Mouse (Mus musculus): Measurements from ENCODE around the gene Gpr34. TPM values are rescaled to one million over a fixed set of nuclear protein-coding genes. Genes with fewer than 3 reads are reported as not detected.

The Gpr34 gene
- 1.8 and 2.3 TPM in 2 replicates for polyA plus RNA-seq (2014; fragmentation: Nextera tagmentation; extraction: Ambion mirVana)

- Histone ChIP-seq H3K4me3 (ENCODE audit: low read depth, low read length) (no peak within 1 kb of the TSS), H3K27me3 (replicated peaks; ENCODE audit: control insufficient read depth, insufficient read depth, low read length) (no peaks in the 10 kb centered on the region), H3K27ac (ENCODE audit: low read depth) (no peak within 1 kb of the TSS), H3K4me2 (ENCODE audit: low read length) (no peak within 1 kb of the TSS), H3K36me3 (ENCODE audit: control insufficient read depth, insufficient read depth, low read length) (no peaks in the 10 kb centered on the region), H3K4me1 (replicated peaks; ENCODE audit: control insufficient read depth, insufficient read depth, low read length) (no peaks in the 10 kb centered on the region), H3K9ac (ENCODE audit: low read length) (no peak within 1 kb of the TSS), H3K9me3 (ENCODE audit: control insufficient read depth, low read length) (no peaks in the 10 kb centered on the region)
- no peak for DNase-seq (ENCODE audit: low spot score)
- no peak for ATAC-seq (replicated peaks; ENCODE audit: low FRiP score, low TSS enrichment, low read depth)
- 70% methylated on average over 5 of the region's 5 CpGs for WGBS
Observed at GRCm38 (mm10) chrX:13631599-13632283, at the start of gene Gpr34. TSS of gene Gpr34 (plus strand) at chrX:13632089.

GRCm38 (mm10) chrX:13599373-13599772 lies 32.5 kb upstream of the Gpr34 start:
- ATAC-seq (replicated peaks; ENCODE audit: low FRiP score, low TSS enrichment, low read depth), result no peak

GRCm38 (mm10) chrX:13599966-13600365 lies 31.9 kb upstream of the Gpr34 start:
- no peaks in the 10 kb centered on the region for H3K27me3 ChIP-seq (replicated peaks; ENCODE audit: control insufficient read depth, insufficient read depth, low read length)
- H3K4me3 ChIP-seq (ENCODE audit: low read depth, low read length), result no peak overlapping the region
- DNase-seq (ENCODE audit: low spot score) (no peak), ATAC-seq (replicated peaks; ENCODE audit: low FRiP score, low TSS enrichment, low read depth) (no peak)
- H3K4me1 ChIP-seq (replicated peaks; ENCODE audit: control insufficient read depth, insufficient read depth, low read length), result no peaks in the 10 kb centered on the region
- H3K4me2 ChIP-seq (ENCODE audit: low read length), result no peak overlapping the region
- WGBS, result 43% methylated on average over 1 of the region's 1 CpGs
- H3K9ac ChIP-seq (ENCODE audit: low read length), result no peak overlapping the region
- H3K27ac ChIP-seq (ENCODE audit: low read depth), result no peak overlapping the region
- no peaks in the 10 kb centered on the region for H3K9me3 ChIP-seq (ENCODE audit: control insufficient read depth, low read length)
- H3K36me3 ChIP-seq (ENCODE audit: control insufficient read depth, insufficient read depth, low read length), result no peaks in the 10 kb centered on the region

More at GRCm38 (mm10) chrX:13599373-13599772, 32.5 kb upstream of the Gpr34 start:
- H3K9ac ChIP-seq (ENCODE audit: low read length), result no peak overlapping the region
- H3K9me3 ChIP-seq (ENCODE audit: control insufficient read depth, low read length), result no peaks in the 10 kb centered on the region
- no peak for DNase-seq (ENCODE audit: low spot score)
- H3K36me3 ChIP-seq (ENCODE audit: control insufficient read depth, insufficient read depth, low read length), result no peaks in the 10 kb centered on the region
- WGBS, result 72% methylated on average over 2 of the region's 2 CpGs
- H3K27ac ChIP-seq (ENCODE audit: low read depth), result no peak overlapping the region
- H3K4me2 ChIP-seq (ENCODE audit: low read length), result no peak overlapping the region
- H3K4me1 ChIP-seq (replicated peaks; ENCODE audit: control insufficient read depth, insufficient read depth, low read length), result no peaks in the 10 kb centered on the region
- no peaks in the 10 kb centered on the region for H3K27me3 ChIP-seq (replicated peaks; ENCODE audit: control insufficient read depth, insufficient read depth, low read length)
- H3K4me3 ChIP-seq (ENCODE audit: low read depth, low read length), result no peak overlapping the region

GRCm38 (mm10) chrX:13606741-13607140 lies 25.1 kb upstream of the Gpr34 start:
- WGBS, result 70% methylated on average over 3 of the region's 3 CpGs
- ATAC-seq (replicated peaks; ENCODE audit: low FRiP score, low TSS enrichment, low read depth) (no peak), DNase-seq (ENCODE audit: low spot score) (no peak)
- Histone ChIP-seq H3K27ac (ENCODE audit: low read depth) (no peak overlapping the region), H3K4me2 (ENCODE audit: low read length) (no peak overlapping the region), H3K9ac (ENCODE audit: low read length) (no peak overlapping the region), H3K9me3 (ENCODE audit: control insufficient read depth, low read length) (no peaks in the 10 kb centered on the region), H3K27me3 (replicated peaks; ENCODE audit: control insufficient read depth, insufficient read depth, low read length) (no peaks in the 10 kb centered on the region), H3K4me3 (ENCODE audit: low read depth, low read length) (no peak overlapping the region), H3K36me3 (ENCODE audit: control insufficient read depth, insufficient read depth, low read length) (no peaks in the 10 kb centered on the region), H3K4me1 (replicated peaks; ENCODE audit: control insufficient read depth, insufficient read depth, low read length) (no peaks in the 10 kb centered on the region)

GRCm38 (mm10) chrX:13607752-13608151 lies 24.1 kb upstream of the Gpr34 start:
- H3K36me3 ChIP-seq (ENCODE audit: control insufficient read depth, insufficient read depth, low read length), result no peaks in the 10 kb centered on the region
- DNase-seq (ENCODE audit: low spot score) (no peak), ATAC-seq (replicated peaks; ENCODE audit: low FRiP score, low TSS enrichment, low read depth) (no peak)
- no peak overlapping the region for H3K27ac ChIP-seq (ENCODE audit: low read depth)
- H3K4me3 ChIP-seq (ENCODE audit: low read depth, low read length), result no peak overlapping the region
- H3K9ac ChIP-seq (ENCODE audit: low read length), result no peak overlapping the region
- no peaks in the 10 kb centered on the region for H3K27me3 ChIP-seq (replicated peaks; ENCODE audit: control insufficient read depth, insufficient read depth, low read length)
- H3K4me1 ChIP-seq (replicated peaks; ENCODE audit: control insufficient read depth, insufficient read depth, low read length), result no peaks in the 10 kb centered on the region
- no peaks in the 10 kb centered on the region for H3K9me3 ChIP-seq (ENCODE audit: control insufficient read depth, low read length)
- 45% methylated on average over 3 of the region's 3 CpGs for WGBS
- no peak overlapping the region for H3K4me2 ChIP-seq (ENCODE audit: low read length)

DNA sequence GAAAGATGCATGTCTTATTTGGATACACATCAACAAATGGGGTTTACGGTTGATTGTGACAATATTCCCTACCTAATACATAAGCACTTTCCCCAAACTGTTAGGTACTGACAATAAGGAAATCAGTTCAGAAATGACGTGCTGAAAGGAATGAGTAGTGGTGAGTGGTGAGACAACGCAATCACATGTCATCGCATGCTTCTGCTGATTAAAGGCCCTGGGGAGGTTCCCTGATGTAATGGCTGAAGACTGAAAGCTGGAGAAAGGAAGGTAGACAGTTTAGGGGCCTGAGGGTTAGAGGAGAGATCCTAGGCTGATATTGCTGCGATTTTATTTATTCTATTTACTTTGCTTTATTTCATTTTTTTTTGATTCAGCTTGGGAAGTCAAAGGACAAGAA lies 20.8 kb upstream of the Gpr34 start:
- H3K4me2 ChIP-seq (ENCODE audit: low read length), result no peak overlapping the region
- H3K27me3 ChIP-seq (replicated peaks; ENCODE audit: control insufficient read depth, insufficient read depth, low read length), result no peaks in the 10 kb centered on the region
- H3K9me3 ChIP-seq (ENCODE audit: control insufficient read depth, low read length), result no peaks in the 10 kb centered on the region
- H3K4me3 ChIP-seq (ENCODE audit: low read depth, low read length), result no peak overlapping the region
- H3K4me1 ChIP-seq (replicated peaks; ENCODE audit: control insufficient read depth, insufficient read depth, low read length), result no peaks in the 10 kb centered on the region
- H3K9ac ChIP-seq (ENCODE audit: low read length), result no peak overlapping the region
- no peak for ATAC-seq (replicated peaks; ENCODE audit: low FRiP score, low TSS enrichment, low read depth)
- WGBS, result 90% methylated on average over 5 of the region's 5 CpGs
- no peak for DNase-seq (ENCODE audit: low spot score)
- H3K27ac ChIP-seq (ENCODE audit: low read depth), result no peak overlapping the region
- H3K36me3 ChIP-seq (ENCODE audit: control insufficient read depth, insufficient read depth, low read length), result peaks cover 3% of the 10 kb centered on the region; the same call in 1 of the 2 replicates

DNA sequence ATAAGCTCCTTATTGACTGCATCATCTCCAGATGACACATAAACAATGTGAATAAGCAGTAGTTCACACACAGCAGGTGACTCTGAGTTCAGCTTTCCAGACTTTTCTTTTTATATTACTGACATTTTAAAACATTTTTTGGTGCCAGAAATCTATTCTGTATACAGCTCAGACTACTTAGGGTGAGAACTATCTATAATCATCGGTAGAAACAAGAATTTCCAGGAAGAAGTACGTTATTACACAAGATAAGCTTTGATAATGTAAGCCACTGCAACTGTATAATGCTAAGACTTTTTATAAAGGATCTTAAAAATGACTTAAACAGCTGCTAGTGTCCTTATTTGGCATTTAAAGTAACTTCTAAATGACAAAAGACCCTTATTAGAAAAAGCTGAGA lies 19.8 kb upstream of the Gpr34 start:
- WGBS, result 71% methylated on average over 2 of the region's 2 CpGs
- ATAC-seq (replicated peaks; ENCODE audit: low FRiP score, low TSS enrichment, low read depth) (no peak), DNase-seq (ENCODE audit: low spot score) (no peak)
- Histone ChIP-seq H3K4me3 (ENCODE audit: low read depth, low read length) (no peak overlapping the region), H3K4me2 (ENCODE audit: low read length) (no peak overlapping the region), H3K9ac (ENCODE audit: low read length) (no peak overlapping the region), H3K27me3 (replicated peaks; ENCODE audit: control insufficient read depth, insufficient read depth, low read length) (no peaks in the 10 kb centered on the region), H3K9me3 (ENCODE audit: control insufficient read depth, low read length) (no peaks in the 10 kb centered on the region), H3K27ac (ENCODE audit: low read depth) (no peak overlapping the region), H3K36me3 (ENCODE audit: control insufficient read depth, insufficient read depth, low read length) (peaks cover 3% of the 10 kb centered on the region; the same call in 1 of the 2 replicates), H3K4me1 (replicated peaks; ENCODE audit: control insufficient read depth, insufficient read depth, low read length) (no peaks in the 10 kb centered on the region)

- Histone ChIP-seq H3K4me1 (replicated peaks; ENCODE audit: control insufficient read depth, insufficient read depth, low read length) (no peaks in the 10 kb centered on the region), H3K27me3 (replicated peaks; ENCODE audit: control insufficient read depth, insufficient read depth, low read length) (no peaks in the 10 kb centered on the region), H3K27ac (ENCODE audit: low read depth) (no peak overlapping the region), H3K9ac (ENCODE audit: low read length) (no peak overlapping the region), H3K9me3 (ENCODE audit: control insufficient read depth, low read length) (no peaks in the 10 kb centered on the region), H3K36me3 (ENCODE audit: control insufficient read depth, insufficient read depth, low read length) (peaks cover 3% of the 10 kb centered on the region; the same call in 1 of the 2 replicates), H3K4me3 (ENCODE audit: low read depth, low read length) (no peak overlapping the region), H3K4me2 (ENCODE audit: low read length) (no peak overlapping the region)
- DNase-seq (ENCODE audit: low spot score), result no peak
- ATAC-seq (replicated peaks; ENCODE audit: low FRiP score, low TSS enrichment, low read depth), result no peak
- WGBS, result 34% methylated on average over 1 of the region's 1 CpGs
Observed at GRCm38 (mm10) chrX:13616726-13617125, 15.2 kb upstream of the Gpr34 start.

- H3K4me2 ChIP-seq (ENCODE audit: low read length), result no peak overlapping the region
- H3K27ac ChIP-seq (ENCODE audit: low read depth), result no peak overlapping the region
- H3K9me3 ChIP-seq (ENCODE audit: control insufficient read depth, low read length), result no peaks in the 10 kb centered on the region
- ATAC-seq (replicated peaks; ENCODE audit: low FRiP score, low TSS enrichment, low read depth) (no peak), DNase-seq (ENCODE audit: low spot score) (no peak)
- H3K36me3 ChIP-seq (ENCODE audit: control insufficient read depth, insufficient read depth, low read length), result peaks cover 3% of the 10 kb centered on the region; the same call in 1 of the 2 replicates
- H3K27me3 ChIP-seq (replicated peaks; ENCODE audit: control insufficient read depth, insufficient read depth, low read length), result no peaks in the 10 kb centered on the region
- WGBS, result 95% methylated on average over 1 of the region's 1 CpGs
- no peak overlapping the region for H3K4me3 ChIP-seq (ENCODE audit: low read depth, low read length)
- H3K9ac ChIP-seq (ENCODE audit: low read length), result no peak overlapping the region
- H3K4me1 ChIP-seq (replicated peaks; ENCODE audit: control insufficient read depth, insufficient read depth, low read length), result no peaks in the 10 kb centered on the region
Observed at GRCm38 (mm10) chrX:13617294-13617693, 14.6 kb upstream of the Gpr34 start.

Measured in intestine, embryonic 14.5 days (tissue).